ENCODE assay signal across 13 mouse cellular contexts in the genomic region with DNA sequence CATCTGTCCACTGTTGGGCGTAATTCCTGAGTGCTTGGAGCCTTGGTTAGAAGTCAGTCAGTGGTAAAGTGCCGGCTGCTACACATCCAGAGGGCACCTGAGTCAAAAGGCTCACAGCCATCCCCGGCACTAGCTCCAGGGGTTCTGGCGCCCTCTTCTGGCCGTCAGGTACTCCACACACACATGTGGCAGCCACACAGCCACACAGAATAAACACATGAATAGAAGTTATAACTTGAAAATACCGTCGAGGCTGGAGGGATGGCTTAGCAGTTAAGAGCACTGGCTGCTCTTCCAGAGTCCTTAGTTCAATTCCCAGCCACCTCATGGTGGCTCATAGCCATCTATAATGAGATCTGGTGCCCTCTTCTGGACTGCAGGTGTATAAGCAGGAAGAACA. TPM values are rescaled to one million over a fixed set of nuclear protein-coding genes. Genes with fewer than 3 reads are reported as not detected.
DNase-seq lines count a peak whose midpoint lies in the region; ATAC-seq and TF ChIP-seq lines count a peak whose summit lies in the region.
"Had no signal": no experiment of that assay in that cellular context is flagged by ENCODE, and none has a peak within 500 bp of the region (broad histone marks: within the 10 kb centered on the region; RNA-seq: fewer than 3 reads in every experiment).

No protein-coding gene starts in this region.

- no peaks in the 10 kb centered on the region for H3K79me2 ChIP-seq in heart, adult 2 months (replicated peaks; ENCODE audit: control insufficient read depth, insufficient read depth, low read length)

- H3K36me3 ChIP-seq in heart, adult 2 months (ENCODE audit: control insufficient read depth, insufficient read depth, low read length), result no peaks in the 10 kb centered on the region
- H3K36me3 ChIP-seq in midbrain, postnatal 0 days (ENCODE audit: insufficient read depth, low read length), result no peaks in the 10 kb centered on the region
- H3K36me3 ChIP-seq in midbrain, embryonic 16.5 days (ENCODE audit: control insufficient read depth, insufficient read depth, low read length), result no peaks in the 10 kb centered on the region
- H3K36me3 ChIP-seq in embryonic facial prominence, embryonic 10.5 days (replicated peaks), result no peaks in the 10 kb centered on the region
- H3K36me3 ChIP-seq: lung, embryonic 15.5 days; midbrain, embryonic 15.5 days had no signal

- no peak overlapping the region for H3K27ac ChIP-seq in heart, adult 2 months
- no peak overlapping the region for H3K27ac ChIP-seq in midbrain, postnatal 0 days (ENCODE audit: low read depth, low read length)
- H3K27ac ChIP-seq in midbrain, embryonic 16.5 days (ENCODE audit: low read length), result no peak overlapping the region
- H3K27ac ChIP-seq in embryonic facial prominence, embryonic 10.5 days (replicated peaks), result no peak overlapping the region
- H3K27ac ChIP-seq: lung, embryonic 15.5 days; midbrain, embryonic 15.5 days had no signal

- no peak for DNase-seq in heart, adult 2 months
- DNase-seq in heart, adult 8-10 months (ENCODE audit: low spot score), result no peak
- DNase-seq in midbrain, postnatal 0 days (ENCODE audit: low spot score), result no peak
- peak; percentile 85 for DNase-seq in ZHBTc4 (ENCODE audit: low read depth, low spot score)
- DNase-seq in embryonic facial prominence, embryonic 10.5 days (ENCODE audit: low spot score), result no peak
- DNase-seq: gastrocnemius, postnatal 36 days; heart, postnatal 14 days; right cerebral cortex, postnatal 4 days had no signal

- WGBS in heart, adult 2 months, result 52% methylated on average over 7 of the region's 7 CpGs
- WGBS in midbrain, postnatal 0 days, result 50% methylated on average over 7 of the region's 7 CpGs
- WGBS in midbrain, embryonic 16.5 days, result 47% methylated on average over 7 of the region's 7 CpGs
- WGBS in embryonic facial prominence, embryonic 10.5 days, result 55% methylated on average over 7 of the region's 7 CpGs

- no peak overlapping the region for H3K9ac ChIP-seq in heart, adult 2 months (ENCODE audit: low read depth, low read length)
- no peak overlapping the region for H3K9ac ChIP-seq in midbrain, postnatal 0 days (replicated peaks; ENCODE audit: low read length, poor library complexity, severe bottlenecking)
- H3K9ac ChIP-seq in midbrain, embryonic 16.5 days (ENCODE audit: low read depth, low read length), result no peak overlapping the region
- H3K9ac ChIP-seq: lung, embryonic 15.5 days; midbrain, embryonic 15.5 days had no signal

- 0 out of 2 replicates have a peak, but pooled peaks cover 2% of the 10 kb centered on the region for H3K9me3 ChIP-seq in midbrain, postnatal 0 days (ENCODE audit: low read length)
- H3K9me3 ChIP-seq in midbrain, embryonic 16.5 days (replicated peaks; ENCODE audit: control insufficient read depth, low read length, poor library complexity, severe bottlenecking), result 0 out of 2 replicates have a peak, but pooled peaks cover 2% of the 10 kb centered on the region
- H3K9me3 ChIP-seq in embryonic facial prominence, embryonic 10.5 days, result peaks cover 4% of the 10 kb centered on the region; the same call in 1 of the 2 replicates

- intact Hi-C loops in heart, adult 2 months (cut with DNase I), result no loop called here

- no peak overlapping the region for H3K4me2 ChIP-seq in midbrain, postnatal 0 days (ENCODE audit: low read depth, low read length, poor library complexity, severe bottlenecking)
- no peak overlapping the region for H3K4me2 ChIP-seq in midbrain, embryonic 16.5 days (ENCODE audit: low read length)
- H3K4me2 ChIP-seq: lung, embryonic 15.5 days; midbrain, embryonic 15.5 days had no signal

- no peak for TF ChIP-seq EP300 in heart, adult 2 months (IDR thresholded peaks at IDR 0.05; ENCODE audit: insufficient read depth, low read depth, low read length)

- no peaks in the 10 kb centered on the region for H3K27me3 ChIP-seq in heart, adult 2 months (ENCODE audit: control insufficient read depth, insufficient read depth, low read length)
- H3K27me3 ChIP-seq in midbrain, postnatal 0 days (ENCODE audit: insufficient read depth, low read length), result no peaks in the 10 kb centered on the region
- no peaks in the 10 kb centered on the region for H3K27me3 ChIP-seq in midbrain, embryonic 16.5 days (ENCODE audit: control insufficient read depth, insufficient read depth, low read depth, low read length)
- no peaks in the 10 kb centered on the region for H3K27me3 ChIP-seq in embryonic facial prominence, embryonic 10.5 days (replicated peaks; ENCODE audit: low read depth, poor library complexity, severe bottlenecking)
- H3K27me3 ChIP-seq: lung, embryonic 15.5 days; midbrain, embryonic 15.5 days had no signal

- ATAC-seq in midbrain, postnatal 0 days (ENCODE audit: low FRiP score), result no peak
- no peak for ATAC-seq in midbrain, embryonic 16.5 days
- ATAC-seq in monocyte, adult 5-6 weeks (replicated peaks; ENCODE audit: insufficient number of reproducible peaks, low FRiP score, low TSS enrichment, poor library complexity, severe bottlenecking), result 0 out of 2 replicates have a peak, but pooled peaks have one; percentile 27
- no peak for ATAC-seq in frontal cortex, adult (ENCODE audit: low TSS enrichment)
- ATAC-seq: midbrain, embryonic 15.5 days had no signal

- no peak for TF ChIP-seq POLR2A in heart, adult 2 months (IDR thresholded peaks at IDR 0.05; ENCODE audit: insufficient read depth, low read depth, low read length)

- peak; percentile 38 for TF ChIP-seq CTCF in heart, adult 2 months (IDR thresholded peaks at IDR 0.05)
- TF ChIP-seq CTCF in midbrain, postnatal 0 days (IDR thresholded peaks at IDR 0.05), result peak; percentile 37

- H3K4me1 ChIP-seq in heart, adult 2 months (ENCODE audit: control insufficient read depth, insufficient read depth, low read length), result no peaks in the 10 kb centered on the region; the same call in 1 of the 2 replicates
- no peaks in the 10 kb centered on the region for H3K4me1 ChIP-seq in midbrain, postnatal 0 days (ENCODE audit: insufficient read depth, low read length)
- H3K4me1 ChIP-seq in midbrain, embryonic 16.5 days (ENCODE audit: control insufficient read depth, insufficient read depth, low read length), result no peaks in the 10 kb centered on the region
- 0 out of 2 replicates have a peak, but pooled peaks cover 3% of the 10 kb centered on the region for H3K4me1 ChIP-seq in embryonic facial prominence, embryonic 10.5 days
- H3K4me1 ChIP-seq: midbrain, embryonic 15.5 days had no signal

- no peak overlapping the region for H3K4me3 ChIP-seq in heart, adult 2 months
- no peak overlapping the region for H3K4me3 ChIP-seq in midbrain, postnatal 0 days (ENCODE audit: low read depth, low read length)
- no peak overlapping the region for H3K4me3 ChIP-seq in midbrain, embryonic 16.5 days (ENCODE audit: low read depth, low read length)
- H3K4me3 ChIP-seq in embryonic facial prominence, embryonic 10.5 days, result no peak overlapping the region
- H3K4me3 ChIP-seq: lung, embryonic 15.5 days; midbrain, embryonic 15.5 days had no signal

RNA-seq across cellular contexts. Expression of a gene that starts 20.2 kb away (rescaled TPM):
- 10 to 100 TPM; 37.9 to 39.6 TPM for total RNA-seq in heart, adult 2 months (2021)
- polyA plus RNA-seq in heart, adult 2 months (2012; rRNA removed), result 17.4 and 17.9 TPM in 2 replicates
- total RNA-seq in heart, adult 8-10 months (2022), result 10 to 100 TPM; 41.2 to 50.7 (median 45.0) TPM
- total RNA-seq in midbrain, postnatal 0 days (2014; rRNA removed), result 37.5 and 52.8 TPM in 2 replicates
- 21.1 and 23.6 TPM in 2 replicates for polyA plus RNA-seq in midbrain, postnatal 0 days (2015; fragmentation: Nextera tagmentation; extraction: Ambion mirVana)
- polyA plus RNA-seq in midbrain, embryonic 16.5 days (2015; fragmentation: Nextera tagmentation; extraction: Ambion mirVana), result 30.9 and 33.5 TPM in 2 replicates
- 34.2 to 50.5 TPM (median 34.5 TPM) in 3 replicates for total RNA-seq in monocyte, adult 5-6 weeks (2017)
- polyA plus RNA-seq in embryonic facial prominence, embryonic 10.5 days (2016; fragmentation: Nextera tagmentation; extraction: Ambion mirVana), result 41.9 and 43.3 TPM in 2 replicates
